In the genomic region with DNA sequence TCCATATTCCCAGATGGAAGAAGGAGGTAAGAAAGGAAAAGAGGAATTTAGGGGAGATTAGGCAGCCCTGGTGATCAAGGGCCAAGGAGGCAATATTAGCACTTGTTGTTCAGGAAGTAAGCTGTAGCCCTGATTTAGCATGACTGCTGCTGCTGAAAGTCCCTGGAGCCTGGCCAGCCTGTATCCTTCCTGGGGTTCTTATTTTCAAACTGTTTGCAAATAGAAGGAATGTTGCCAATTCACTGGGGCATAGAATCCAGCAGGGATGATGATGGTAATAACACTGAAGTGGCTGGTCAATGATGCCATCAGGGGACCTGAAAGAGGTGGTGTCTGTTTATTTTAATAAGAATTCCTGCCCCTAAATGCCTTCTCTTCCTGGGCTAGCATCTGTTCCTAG, we compare ENCODE assay signal across 13 mouse cellular contexts.
A peak's percentile ranks its signal among the peaks of the same experiment; 100 is the strongest.
DNase-seq lines count a peak whose midpoint lies in the region; ATAC-seq and TF ChIP-seq lines count a peak whose summit lies in the region.
"Had no signal": no experiment of that assay in that cellular context is flagged by ENCODE, and none has a peak within 500 bp of the region (broad histone marks: within the 10 kb centered on the region; RNA-seq: fewer than 3 reads in every experiment).

No protein-coding gene starts in this region.

- TF ChIP-seq EP300 in stomach, postnatal 0 days (optimal IDR thresholded peaks at IDR 0.05): no peak

- no peak for ATAC-seq in stomach, postnatal 0 days (ENCODE audit: low FRiP score, low TSS enrichment)
- ATAC-seq: midbrain, embryonic 13.5 days had no signal

- intact Hi-C loops in left cerebral cortex, postnatal 4 days (cut with DNase I): no loop called here

- H3K4me2 ChIP-seq in stomach, postnatal 0 days (replicated peaks; ENCODE audit: low read depth): no peak overlapping the region
- H3K4me2 ChIP-seq: heart, embryonic 13.5 days; midbrain, embryonic 13.5 days had no signal

- TF ChIP-seq CTCF in brain, embryonic 14.5 days (IDR thresholded peaks at IDR 0.05; ENCODE audit: borderline replicate concordance, extremely low read depth, insufficient read depth, insufficient read length): no peak
- TF ChIP-seq CTCF in stomach, postnatal 0 days (IDR thresholded peaks at IDR 0.05; ENCODE audit: low read depth): no peak

- no peaks in the 10 kb centered on the region for H3K27me3 ChIP-seq in stomach, postnatal 0 days (ENCODE audit: control insufficient read depth, insufficient read depth, low read length)
- H3K27me3 ChIP-seq: heart, embryonic 13.5 days; midbrain, embryonic 13.5 days had no signal

- no peaks in the 10 kb centered on the region for H3K36me3 ChIP-seq in stomach, postnatal 0 days (ENCODE audit: control insufficient read depth, insufficient read depth, low read length)
- H3K36me3 ChIP-seq: forebrain, embryonic 10.5 days; heart, embryonic 13.5 days; midbrain, embryonic 13.5 days had no signal

- H3K27ac ChIP-seq in stomach, postnatal 0 days (replicated peaks): no peak overlapping the region
- H3K27ac ChIP-seq: forebrain, embryonic 10.5 days; heart, embryonic 13.5 days; liver, embryonic 14.5 days; midbrain, embryonic 13.5 days had no signal

- no peaks in the 10 kb centered on the region for H3K9me3 ChIP-seq in stomach, postnatal 0 days (ENCODE audit: control insufficient read depth, low read length)
- H3K9me3 ChIP-seq: forebrain, embryonic 10.5 days; heart, embryonic 13.5 days; midbrain, embryonic 13.5 days had no signal

- H3K4me3 ChIP-seq in stomach, postnatal 0 days (ENCODE audit: low read depth, low read length): no peak overlapping the region
- H3K4me3 ChIP-seq: forebrain, embryonic 10.5 days; heart, embryonic 13.5 days; midbrain, embryonic 13.5 days had no signal

- no peaks in the 10 kb centered on the region for H3K4me1 ChIP-seq in stomach, postnatal 0 days (replicated peaks; ENCODE audit: control insufficient read depth, insufficient read depth)
- H3K4me1 ChIP-seq: forebrain, embryonic 10.5 days; heart, embryonic 13.5 days; midbrain, embryonic 13.5 days had no signal

- no peak overlapping the region for H3K9ac ChIP-seq in stomach, postnatal 0 days (ENCODE audit: low read length)
- H3K9ac ChIP-seq: heart, embryonic 13.5 days; liver, embryonic 14.5 days; midbrain, embryonic 13.5 days had no signal

- no peak for TF ChIP-seq POLR2A in brain, embryonic 14.5 days (IDR thresholded peaks at IDR 0.05; ENCODE audit: borderline replicate concordance, extremely low read depth, insufficient read depth, insufficient read length, poor library complexity, severe bottlenecking)

- DNase-seq in kidney, adult 9 months: peak; percentile 1
- DNase-seq in kidney, adult 11 months: no peak
- DNase-seq in brain, embryonic 14.5 days (ENCODE audit: low read depth): peak; percentile 56
- DNase-seq in layer of hippocampus, adult 18-20 months (ENCODE audit: low spot score in 2 of 2): peak; percentile 13 to 62
- peak; percentile 51 for DNase-seq in left cerebral cortex, postnatal 4 days
- DNase-seq in stomach, postnatal 0 days (ENCODE audit: low spot score): no peak
- DNase-seq in heart, postnatal 4 days: no peak
- no peak for DNase-seq in urinary bladder, postnatal 25 days (ENCODE audit: low spot score)
- DNase-seq: cerebellum, adult 18-20 months had no signal

Comparison
In these comparisons a context has a peak if more than half of its experiments do, and no peak if none do; other contexts are left out.
1. DNase-seq: peak in kidney, adult 9 months (single experiment), brain, embryonic 14.5 days (single experiment), layer of hippocampus, adult 18-20 months (2 of 2) and left cerebral cortex, postnatal 4 days (single experiment); none in kidney, adult 11 months (single experiment), stomach, postnatal 0 days (single experiment), heart, postnatal 4 days (single experiment) and urinary bladder, postnatal 25 days (single experiment).